Mouse (Mus musculus) hindbrain, postnatal 0 days (tissue): ENCODE data around the gene Crocc2. TPM values are rescaled to one million over a fixed set of nuclear protein-coding genes. Genes with fewer than 3 reads are reported as not detected.

Experiments
- ATAC-seq: fragments of 200-750 bp; cut with Nextera tagmentation; 2 replicates; pipeline ENCODE4 v1.8.0; 2017; ENCODE audit warnings: mild to moderate bottlenecking, moderate TSS enrichment, moderate library complexity
- DNase-seq: peaks from one replicate; pipeline ENCODE4 v3.0.0-alpha.2; 2015; ENCODE audit warnings: low spot score
- H3K27ac ChIP-seq: fragments of 300-500 bp; sonication (generic); 2 replicates; pipeline ENCODE4 v1.5.1; 2014; ENCODE audit warnings: mild to moderate bottlenecking
- H3K27me3 ChIP-seq: fragments of 300-500 bp; sonication (generic); 2 replicates; pipeline ENCODE4 v1.6.1; 2014; ENCODE audit warnings: low read length, mixed read lengths; ENCODE audit not compliant: insufficient read depth
- H3K36me3 ChIP-seq: fragments of 300-500 bp; sonication (generic); 2 replicates; pipeline ENCODE4 v1.6.1; 2014; ENCODE audit warnings: low read length, mixed read lengths; ENCODE audit not compliant: insufficient read depth
- H3K4me1 ChIP-seq: fragments of 300-500 bp; sonication (generic); 2 replicates; pipeline ENCODE4 v1.6.1; 2014; ENCODE audit warnings: antibody characterized with exemption, low read length, mixed read lengths; ENCODE audit not compliant: insufficient read depth
- H3K4me2 ChIP-seq: fragments of 300-500 bp; sonication (generic); 2 replicates; pipeline ENCODE4 v1.6.1; 2014; ENCODE audit warnings: low read depth, mild to moderate bottlenecking, low read length, moderate library complexity, mixed read lengths
- H3K4me3 ChIP-seq: fragments of 300-500 bp; sonication (generic); 2 replicates; pipeline ENCODE4 v1.5.1; 2014; ENCODE audit warnings: low read length
- H3K9ac ChIP-seq: fragments of 300-500 bp; sonication (generic); replicated peaks from 2 replicates; pipeline ENCODE4 v1.6.1; 2014; ENCODE audit warnings: mild to moderate bottlenecking, low read length, moderate library complexity, mixed read lengths
- H3K9me3 ChIP-seq: fragments of 300-500 bp; sonication (generic); 2 replicates; pipeline ENCODE4 v1.6.1; 2016; ENCODE audit warnings: low read length, mixed read lengths
- CTCF ChIP-seq: IDR thresholded peaks from 2 replicates; pipeline ENCODE4 v1.5.1; 2016; ENCODE audit warnings: antibody characterized with exemption, control low read depth, low read depth
- WGBS: fragments of 180-500 bp; shearing (Covaris S2); extraction: QIAGEN DNeasy Blood & Tissue Kit; methylation state at CpG from one replicate; pipeline ENCODE4 v1.1.7; 2014; 5-methylcytosine and 5-hydroxymethylcytosine counted together
- polyA plus RNA-seq: library from polyadenylated mRNA; unstranded; fragments of >200 nt; fragmentation: Nextera tagmentation; extraction: Ambion mirVana; gene quantifications from 2 replicates; pipeline ENCODE4 v1.2.1, GENCODE M21; 2015
- total RNA-seq: library from RNA; depleted of rRNA; stranded (reverse); fragments of >200 nt; gene quantifications from 2 replicates; pipeline ENCODE4 v1.2.3, GENCODE M21; 2014

The Crocc2 gene
- total and polyA plus RNA-seq, 2 experiments from 2014 or later, result 0.63 to 1.1 TPM

DNA sequence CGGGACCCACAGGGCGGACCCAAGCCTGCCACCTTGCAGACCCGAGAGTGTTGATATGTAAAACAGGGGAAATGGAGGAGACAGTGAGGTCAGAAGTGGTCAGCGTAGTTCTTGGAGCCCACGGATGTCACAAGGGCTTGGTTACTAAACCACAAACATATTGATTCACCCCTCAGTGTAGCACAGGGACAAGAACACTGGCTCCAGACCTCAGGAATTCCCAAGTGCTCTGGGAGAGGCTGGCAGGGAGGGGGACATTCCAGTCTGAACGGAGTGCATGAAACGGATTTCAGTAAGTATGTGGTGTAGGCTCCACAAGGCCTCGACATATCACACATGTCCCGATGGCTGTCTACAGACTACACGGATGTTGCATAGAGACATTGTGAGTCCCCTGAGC is 6.6 kb upstream of the Crocc2 start:
- ATAC-seq (no peak), DNase-seq (no peak)
- no peak for TF ChIP-seq CTCF
- Histone ChIP-seq H3K27ac (no peak overlapping the region), H3K36me3 (no peaks in the 10 kb centered on the region), H3K4me1 (no peaks in the 10 kb centered on the region), H3K4me2 (no peak overlapping the region), H3K27me3 (no peaks in the 10 kb centered on the region), H3K9ac (no peak overlapping the region), H3K4me3 (no peak overlapping the region), H3K9me3 (no peaks in the 10 kb centered on the region)
- WGBS, result 78% methylated on average over 10 of the region's 10 CpGs

DNA sequence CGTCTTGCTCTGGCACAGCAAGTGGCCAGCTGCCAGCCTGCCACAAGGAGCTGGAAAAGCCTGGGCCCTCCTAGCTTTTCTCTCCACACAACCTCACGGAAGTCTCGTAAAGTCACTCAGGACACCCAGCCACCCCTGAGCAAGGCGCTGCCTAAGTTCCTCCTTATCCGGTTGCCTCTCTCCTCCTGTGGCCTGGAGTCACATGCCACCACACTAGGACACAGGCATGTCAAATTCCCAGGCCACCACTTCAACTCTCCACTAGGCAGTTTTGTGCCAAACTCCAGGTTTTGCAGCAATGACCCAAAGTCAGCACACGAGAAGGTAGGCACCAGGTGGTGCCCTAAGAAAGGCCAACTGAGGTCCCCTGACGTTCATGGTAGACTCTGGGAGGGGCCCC is 5.9 kb upstream of the Crocc2 start:
- Histone ChIP-seq H3K9ac (no peak overlapping the region), H3K27me3 (no peaks in the 10 kb centered on the region), H3K4me2 (no peak overlapping the region), H3K27ac (no peak overlapping the region), H3K9me3 (no peaks in the 10 kb centered on the region), H3K36me3 (no peaks in the 10 kb centered on the region), H3K4me3 (no peak overlapping the region), H3K4me1 (no peaks in the 10 kb centered on the region)
- DNase-seq, result no peak
- 72% methylated on average over 7 of the region's 7 CpGs for WGBS
- no peak for ATAC-seq
- no peak for TF ChIP-seq CTCF

DNA sequence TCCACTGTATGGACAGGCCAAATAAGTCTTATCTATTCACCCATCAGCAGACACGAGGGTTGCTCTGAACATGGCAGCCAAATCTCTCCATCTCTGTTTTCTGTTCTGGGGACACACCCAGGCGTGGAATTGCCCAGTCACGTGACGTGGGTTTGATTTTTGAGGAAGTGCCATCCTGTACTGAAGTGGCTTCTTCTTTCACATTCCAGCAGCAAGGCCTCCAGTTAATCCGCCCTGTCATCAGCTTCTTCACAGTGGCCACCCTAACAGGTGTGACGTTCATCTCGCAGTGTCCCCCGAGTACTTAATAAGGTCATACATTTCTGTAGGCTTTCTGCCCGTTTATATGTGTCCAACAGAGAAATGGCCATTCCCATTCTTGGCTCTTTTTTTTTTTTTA is 3.1 kb upstream of the Crocc2 start:
- Histone ChIP-seq H3K27ac (no peak overlapping the region), H3K4me3 (no peak overlapping the region), H3K36me3 (no peaks in the 10 kb centered on the region), H3K4me1 (no peaks in the 10 kb centered on the region), H3K9me3 (no peaks in the 10 kb centered on the region), H3K27me3 (no peaks in the 10 kb centered on the region), H3K4me2 (no peak overlapping the region), H3K9ac (no peak overlapping the region)
- ATAC-seq (no peak), DNase-seq (no peak)
- TF ChIP-seq CTCF, result no peak
- WGBS, result 81% methylated on average over 9 of the region's 9 CpGs

DNA sequence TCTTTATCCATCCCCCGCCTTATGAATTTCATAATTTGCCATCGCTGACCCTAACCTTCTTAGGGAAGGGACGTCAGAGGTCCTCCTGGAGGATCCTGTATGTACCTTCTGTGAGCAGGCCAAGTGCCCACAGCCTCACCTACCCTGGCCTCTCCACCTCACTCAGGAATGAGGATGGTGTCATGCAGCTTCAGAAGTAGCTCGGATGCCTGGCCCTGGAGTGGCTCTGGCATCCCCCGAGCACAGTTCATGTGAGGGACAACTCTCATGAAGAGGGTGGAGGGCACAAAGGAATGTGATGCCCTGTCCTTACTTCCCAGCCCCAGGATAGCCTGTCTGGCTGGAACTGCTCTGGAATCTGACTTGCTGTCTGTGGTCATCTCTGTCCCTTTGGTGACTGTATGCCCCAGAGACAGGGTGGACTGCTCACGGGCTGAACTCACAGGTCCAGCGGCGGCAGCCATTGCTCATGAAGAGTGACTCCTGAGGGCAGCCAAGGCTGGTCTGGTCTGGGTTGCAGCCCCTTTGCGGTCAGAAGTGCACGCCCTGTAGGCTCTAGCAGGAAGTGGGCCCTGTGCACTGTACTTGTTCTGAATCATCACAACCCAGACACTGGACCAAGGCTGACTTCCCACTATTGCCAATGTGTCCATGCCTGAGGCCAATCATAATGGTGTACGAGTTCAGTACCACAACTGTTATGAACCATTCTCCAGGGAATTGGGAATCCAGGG is 2.0 kb upstream of the Crocc2 start:
- Histone ChIP-seq H3K36me3 (no peaks in the 10 kb centered on the region), H3K27me3 (no peaks in the 10 kb centered on the region), H3K9ac (no peak overlapping the region), H3K9me3 (no peaks in the 10 kb centered on the region), H3K4me1 (no peaks in the 10 kb centered on the region), H3K4me3 (no peak overlapping the region), H3K27ac (no peak overlapping the region), H3K4me2 (no peak overlapping the region)
- DNase-seq (no peak), ATAC-seq (no peak)
- no peak for TF ChIP-seq CTCF
- 87% methylated on average over 11 of the region's 11 CpGs for WGBS

DNA sequence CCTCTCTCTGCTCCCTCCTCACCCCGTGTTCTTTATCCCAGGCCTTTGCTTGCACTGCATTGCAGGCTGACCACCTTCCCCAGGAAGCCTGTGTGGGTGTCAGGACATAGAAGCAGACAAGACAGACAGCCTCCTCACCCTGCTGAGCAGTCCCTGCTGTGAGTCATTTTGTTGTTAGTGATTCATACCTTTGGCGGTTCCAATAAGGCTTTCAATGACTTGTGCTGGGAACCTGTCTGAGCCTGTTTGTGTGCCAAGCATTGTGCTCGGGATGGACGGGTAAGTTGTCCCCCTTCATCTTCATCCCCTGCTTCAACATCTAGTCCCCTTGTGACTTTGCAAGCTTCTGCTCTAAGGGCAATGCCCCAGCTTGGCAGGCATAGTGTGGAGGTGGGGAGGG is 5.1 kb downstream of the Crocc2 start:
- H3K4me2 ChIP-seq, result no peak overlapping the region
- H3K4me1 ChIP-seq, result peaks cover 11% of the 10 kb centered on the region
- TF ChIP-seq CTCF, result no peak
- WGBS, result 66% methylated on average over 4 of the region's 4 CpGs
- H3K27me3 ChIP-seq, result no peaks in the 10 kb centered on the region
- no peaks in the 10 kb centered on the region for H3K36me3 ChIP-seq
- H3K27ac ChIP-seq, result no peak overlapping the region
- DNase-seq (no peak), ATAC-seq (no peak)
- H3K9ac ChIP-seq, result no peak overlapping the region
- no peak overlapping the region for H3K4me3 ChIP-seq
- H3K9me3 ChIP-seq, result no peaks in the 10 kb centered on the region

DNA sequence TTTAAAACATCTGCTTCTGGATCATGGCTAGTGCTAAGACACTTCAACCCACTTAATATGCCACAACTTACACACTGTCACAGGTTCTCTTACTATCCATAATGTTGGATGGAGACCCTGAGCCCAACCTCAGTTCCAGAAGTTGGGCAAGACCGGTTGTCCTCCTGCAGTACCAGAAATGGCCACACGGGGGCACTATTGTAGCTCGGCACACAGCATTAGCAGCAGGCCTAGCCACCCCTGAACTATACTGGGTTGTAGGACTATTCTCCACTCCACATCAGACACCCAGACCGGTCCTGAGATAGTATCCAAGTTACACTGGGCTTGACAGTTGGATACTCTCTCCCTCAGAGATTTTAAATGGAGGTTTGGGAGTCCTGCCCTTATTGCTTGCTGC is 5.9 kb downstream of the Crocc2 start:
- no peak overlapping the region for H3K4me2 ChIP-seq
- DNase-seq (peak; percentile 92), ATAC-seq (peak; percentile 71)
- no peaks in the 10 kb centered on the region for H3K9me3 ChIP-seq
- no peaks in the 10 kb centered on the region for H3K27me3 ChIP-seq
- no peak overlapping the region for H3K27ac ChIP-seq
- no peaks in the 10 kb centered on the region for H3K36me3 ChIP-seq
- H3K4me1 ChIP-seq, result peaks cover 11% of the 10 kb centered on the region
- no peak overlapping the region for H3K4me3 ChIP-seq
- WGBS, result 3% methylated on average over 4 of the region's 4 CpGs
- H3K9ac ChIP-seq, result no peak overlapping the region
- peak; percentile 99 for TF ChIP-seq CTCF

DNA sequence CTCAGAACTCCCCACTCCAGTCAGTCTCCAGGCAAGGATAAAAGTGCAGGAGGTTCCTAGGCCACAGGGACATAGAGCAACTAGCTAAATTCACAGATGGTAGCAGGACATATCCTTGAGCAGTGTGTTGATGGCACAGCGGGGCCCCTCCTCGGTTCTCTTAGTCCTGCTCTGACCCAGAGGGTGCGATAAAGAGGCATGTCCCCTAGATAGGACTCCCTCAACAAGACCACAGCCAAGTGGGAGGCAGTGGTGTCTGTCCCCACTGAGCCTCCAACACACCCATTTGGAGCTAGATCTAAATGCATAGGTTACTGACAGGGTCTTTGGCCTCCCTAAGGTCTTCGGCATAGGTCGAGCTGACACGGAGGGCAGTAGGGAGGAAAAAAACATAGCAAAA is 7.3 kb downstream of the Crocc2 start:
- peak overlapping the region; percentile 84 for H3K4me2 ChIP-seq
- peaks cover 11% of the 10 kb centered on the region for H3K4me1 ChIP-seq
- no peaks in the 10 kb centered on the region for H3K9me3 ChIP-seq
- no peak overlapping the region for H3K27ac ChIP-seq
- WGBS, result 19% methylated on average over 6 of the region's 6 CpGs
- H3K4me3 ChIP-seq, result no peak overlapping the region
- no peaks in the 10 kb centered on the region for H3K27me3 ChIP-seq
- no peaks in the 10 kb centered on the region for H3K36me3 ChIP-seq
- ATAC-seq (no peak), DNase-seq (no peak)
- H3K9ac ChIP-seq, result no peak overlapping the region
- TF ChIP-seq CTCF, result no peak
